Mouse (Mus musculus): ENCODE results near the gene Ubash3b. TPM values are rescaled to one million over a fixed set of nuclear protein-coding genes. Genes with fewer than 3 reads are reported as not detected.

The Ubash3b gene
- polyA plus RNA-seq (2012; rRNA removed) = 3.5 and 3.6 TPM in 2 replicates

GRCm38 (mm10) chr9:41161413-41161812, at the start of gene Ubash3b:
Ubash3b (minus strand) TSS chr9:41161697.

GRCm38 (mm10) chr9:41004415-41004814, 157.1 kb downstream of the Ubash3b start, which contains the start of gene Crtam:
Crtam (minus strand) TSS chr9:41004628.

GRCm38 (mm10) chr9:40963586-40964417, 197.7 kb downstream of the Ubash3b start, which contains the start of gene Jhy:
Jhy (minus strand) TSS chr9:40964118.

Other genes with a start within 250 kb of the Ubash3b start
- 0.05 and 0.06 TPM in 2 replicates for gene Jhy, start 197.6 kb downstream of the Ubash3b start, polyA plus RNA-seq (2012; rRNA removed)
- 0.03 and 0.09 TPM in 2 replicates for gene Crtam, start 157.1 kb downstream of the Ubash3b start, polyA plus RNA-seq (2012; rRNA removed)